Mouse (Mus musculus): ENCODE results near the gene Kif6. TPM values are rescaled to one million over a fixed set of nuclear protein-coding genes. Genes with fewer than 3 reads are reported as not detected.

The Kif6 gene
- polyA plus RNA-seq, 1 experiment, result not detected

DNA sequence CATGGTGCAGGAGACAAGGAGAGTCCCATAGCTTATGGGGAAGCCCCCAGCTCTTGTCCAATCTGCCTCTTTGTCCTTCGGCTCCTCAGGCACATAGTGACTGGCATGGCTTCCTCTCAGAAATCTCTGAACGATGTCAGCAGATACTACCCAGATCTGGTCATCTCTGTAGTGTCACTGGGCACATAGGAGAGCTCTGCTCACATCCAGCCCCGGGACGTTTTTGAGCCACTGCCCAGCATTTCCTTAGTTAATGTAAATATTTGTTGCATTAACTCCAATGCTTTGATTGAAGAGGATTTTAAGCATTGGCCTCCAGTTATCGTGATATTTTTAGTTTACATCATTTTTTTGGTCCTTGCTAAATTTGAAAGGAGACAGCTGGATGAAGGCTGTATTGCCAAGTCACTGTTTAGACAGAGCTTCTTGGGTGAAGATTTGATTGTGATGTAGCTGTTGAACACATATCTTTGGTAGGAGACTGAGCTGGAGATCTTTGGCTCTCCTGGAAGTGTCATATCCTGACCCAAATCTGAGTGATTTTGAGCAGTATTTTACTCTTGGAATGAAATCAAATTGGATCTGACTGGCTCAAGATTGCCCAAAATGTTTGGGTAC, 112.6 kb downstream of the Kif6 start:
- H3K9me3 ChIP-seq, result peaks cover 44% of the 10 kb centered on the region
- TF ChIP-seq FLI1 (IDR thresholded peaks at IDR 0.05; ENCODE audit: low read length) (no peak), GATA1 (IDR thresholded peaks at IDR 0.05; ENCODE audit: borderline replicate concordance, low read length) (no peak)
- no peaks in the 10 kb centered on the region for H3K36me3 ChIP-seq (replicated peaks; ENCODE audit: low read length)
- no peaks in the 10 kb centered on the region for H3K27me3 ChIP-seq (replicated peaks)
- no peak overlapping the region for H3K4me3 ChIP-seq (replicated peaks)
- no peaks in the 10 kb centered on the region for H3K4me1 ChIP-seq

DNA sequence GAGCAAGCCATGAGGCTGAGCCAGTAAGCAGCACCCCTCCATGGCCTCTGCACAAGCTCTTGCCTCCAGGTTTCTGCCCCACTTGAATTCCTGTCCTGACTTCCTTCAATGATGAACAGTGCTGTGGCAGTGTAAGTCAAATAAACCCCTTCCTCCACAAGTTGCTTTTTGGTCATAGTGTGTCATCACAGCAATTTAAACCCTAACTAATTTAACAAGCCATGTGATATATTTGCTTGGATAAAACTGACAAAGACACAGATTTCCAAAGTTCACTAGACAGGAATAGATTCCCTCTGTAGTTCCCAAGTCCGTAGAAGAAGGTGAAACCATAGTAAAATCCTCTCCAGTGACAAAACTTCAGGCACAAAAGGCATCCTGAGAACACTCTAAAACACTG, 114.9 kb downstream of the Kif6 start:
- H3K36me3 ChIP-seq (replicated peaks; ENCODE audit: low read length), result no peaks in the 10 kb centered on the region
- no peaks in the 10 kb centered on the region for H3K4me1 ChIP-seq
- peaks cover 44% of the 10 kb centered on the region for H3K9me3 ChIP-seq
- no peak for TF ChIP-seq FLI1 (IDR thresholded peaks at IDR 0.05; ENCODE audit: low read length)
- no peak for TF ChIP-seq GATA1 (IDR thresholded peaks at IDR 0.05; ENCODE audit: borderline replicate concordance, low read length)
- H3K4me3 ChIP-seq (replicated peaks), result no peak overlapping the region
- no peaks in the 10 kb centered on the region for H3K27me3 ChIP-seq (replicated peaks)

DNA sequence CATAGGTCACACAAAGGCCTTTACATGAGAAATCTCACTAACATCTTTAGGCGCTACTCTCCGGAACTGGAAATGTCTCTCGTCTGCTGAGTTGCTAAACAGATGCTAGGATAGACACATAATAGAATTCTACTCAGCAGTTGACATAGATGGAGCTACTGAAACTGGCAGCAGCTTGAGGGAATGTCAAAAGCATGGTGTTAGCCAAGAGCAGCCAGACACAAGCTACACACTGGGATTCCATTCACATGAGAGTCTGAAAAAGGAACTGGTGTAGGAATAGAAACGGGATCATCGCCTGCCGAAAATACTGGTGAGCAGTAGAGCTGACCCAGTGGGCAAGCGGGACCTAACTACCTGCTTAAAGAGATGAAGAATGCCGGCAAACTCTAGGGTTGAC, 117.8 kb downstream of the Kif6 start:
- H3K4me1 ChIP-seq, result no peaks in the 10 kb centered on the region
- TF ChIP-seq GATA1 (IDR thresholded peaks at IDR 0.05; ENCODE audit: borderline replicate concordance, low read length) (no peak), FLI1 (IDR thresholded peaks at IDR 0.05; ENCODE audit: low read length) (no peak)

DNA sequence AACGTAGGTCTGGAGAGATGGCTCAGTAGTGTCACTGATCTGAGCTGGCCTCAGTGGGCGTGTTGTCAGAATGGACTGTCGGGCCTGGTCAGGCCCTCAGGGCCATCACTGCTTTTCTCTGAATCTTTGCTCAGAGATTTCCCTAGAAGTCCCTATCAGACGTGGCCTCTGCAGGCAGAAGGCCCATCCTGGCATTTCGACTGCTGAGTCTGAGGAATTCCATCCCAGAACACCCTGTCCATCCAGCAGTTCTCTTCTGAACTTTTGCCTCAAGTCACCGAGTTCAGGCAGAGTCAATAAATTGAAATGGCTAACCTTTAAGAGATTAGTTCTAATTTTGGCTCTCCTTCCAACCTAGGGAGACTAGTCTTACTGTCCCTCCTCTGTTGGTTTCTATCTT, 119.1 kb downstream of the Kif6 start:
- Histone ChIP-seq H3K9me3 (peaks cover 48% of the 10 kb centered on the region), H3K4me3 (replicated peaks) (no peak overlapping the region)
- no peak for TF ChIP-seq FLI1 (IDR thresholded peaks at IDR 0.05; ENCODE audit: low read length)
- TF ChIP-seq GATA1 (IDR thresholded peaks at IDR 0.05; ENCODE audit: borderline replicate concordance, low read length), result no peak

More for the DNA sequence above, 117.8 kb downstream of the Kif6 start:
- Histone ChIP-seq H3K9me3 (peaks cover 41% of the 10 kb centered on the region), H3K4me3 (replicated peaks) (no peak overlapping the region), H3K36me3 (replicated peaks; ENCODE audit: low read length) (no peaks in the 10 kb centered on the region), H3K27me3 (replicated peaks) (no peaks in the 10 kb centered on the region)

DNA sequence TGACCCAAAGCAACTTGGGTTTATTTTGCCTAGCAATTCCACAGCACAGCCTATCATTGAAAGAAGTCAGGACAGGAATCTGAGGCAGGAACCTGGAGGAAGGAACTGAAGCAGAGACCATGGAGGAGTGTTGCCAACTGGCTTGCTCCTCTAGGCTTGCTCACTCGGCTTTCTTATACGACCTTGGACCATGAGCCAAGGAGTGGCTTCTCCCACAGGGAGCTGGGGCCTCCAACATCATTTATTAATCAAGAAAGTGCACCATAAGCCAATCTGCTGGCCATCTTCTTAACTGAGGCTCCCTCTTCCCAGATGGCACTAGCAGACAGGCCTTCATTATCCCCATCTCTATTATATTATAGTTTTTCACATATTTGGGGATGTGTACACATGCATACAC, 119.8 kb downstream of the Kif6 start:
- Histone ChIP-seq H3K36me3 (replicated peaks; ENCODE audit: low read length) (no peaks in the 10 kb centered on the region), H3K9me3 (peaks cover 53% of the 10 kb centered on the region), H3K4me1 (no peaks in the 10 kb centered on the region), H3K27me3 (replicated peaks) (no peaks in the 10 kb centered on the region), H3K4me3 (replicated peaks) (no peak overlapping the region)
- no peak for TF ChIP-seq FLI1 (IDR thresholded peaks at IDR 0.05; ENCODE audit: low read length)
- TF ChIP-seq GATA1 (IDR thresholded peaks at IDR 0.05; ENCODE audit: borderline replicate concordance, low read length), result no peak

More for the DNA sequence above, 119.1 kb downstream of the Kif6 start:
- no peaks in the 10 kb centered on the region for H3K36me3 ChIP-seq (replicated peaks; ENCODE audit: low read length)
- no peaks in the 10 kb centered on the region for H3K27me3 ChIP-seq (replicated peaks)
- no peaks in the 10 kb centered on the region for H3K4me1 ChIP-seq

DNA sequence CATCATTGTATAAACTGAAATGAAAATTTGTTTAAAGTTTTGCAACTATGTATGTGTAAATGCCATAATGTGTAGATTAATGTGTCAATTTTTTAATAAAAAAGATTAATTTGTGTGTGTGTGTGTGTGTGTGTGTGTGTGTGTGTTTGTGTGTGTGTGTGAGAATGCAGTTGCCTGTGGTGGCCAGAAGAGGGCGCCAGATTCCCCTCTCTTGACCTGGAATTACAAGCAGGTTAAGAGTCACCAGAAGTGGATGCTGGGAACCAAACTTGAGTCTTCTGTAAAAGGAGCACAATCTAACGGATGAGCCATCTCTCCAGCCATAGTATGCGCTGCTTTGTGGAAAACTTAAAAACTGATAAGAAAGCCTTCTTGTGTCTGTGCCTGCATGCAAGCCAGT, 121.4 kb downstream of the Kif6 start:
- H3K27me3 ChIP-seq (replicated peaks), result no peaks in the 10 kb centered on the region
- TF ChIP-seq FLI1 (IDR thresholded peaks at IDR 0.05; ENCODE audit: low read length) (no peak), GATA1 (IDR thresholded peaks at IDR 0.05; ENCODE audit: borderline replicate concordance, low read length) (no peak)
- H3K4me1 ChIP-seq, result no peaks in the 10 kb centered on the region
- H3K9me3 ChIP-seq, result peaks cover 55% of the 10 kb centered on the region
- H3K36me3 ChIP-seq (replicated peaks; ENCODE audit: low read length), result no peaks in the 10 kb centered on the region
- no peak overlapping the region for H3K4me3 ChIP-seq (replicated peaks)

DNA sequence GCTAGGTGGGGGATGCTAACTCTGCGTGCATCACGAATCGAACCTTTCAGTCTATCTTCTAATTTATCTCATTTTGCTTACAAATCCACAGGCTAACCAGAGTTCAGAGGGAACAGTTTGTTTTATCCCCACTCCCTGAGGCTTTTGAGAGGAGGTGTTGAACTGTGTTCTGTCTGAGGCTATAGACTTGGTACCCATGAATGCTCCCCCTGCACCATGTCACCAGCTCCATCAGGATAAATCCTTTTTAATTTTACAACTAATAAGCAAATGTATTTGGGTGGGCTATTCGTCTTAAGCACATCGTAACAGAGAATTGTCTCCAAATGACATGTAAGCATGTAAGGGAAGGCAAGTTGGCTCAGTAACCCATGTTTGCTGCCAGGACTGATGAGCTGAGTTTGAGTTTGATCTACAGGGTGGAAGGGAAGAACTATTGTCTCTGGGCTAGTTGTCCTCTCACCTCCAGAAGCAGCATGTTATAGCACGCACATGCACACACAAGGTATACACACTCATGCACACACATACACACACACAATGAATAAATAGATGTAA, 122.4 kb downstream of the Kif6 start:
- TF ChIP-seq GATA1 (IDR thresholded peaks at IDR 0.05; ENCODE audit: borderline replicate concordance, low read length), result no peak
- TF ChIP-seq FLI1 (IDR thresholded peaks at IDR 0.05; ENCODE audit: low read length), result no peak
- H3K36me3 ChIP-seq (replicated peaks; ENCODE audit: low read length), result no peaks in the 10 kb centered on the region
- peaks cover 55% of the 10 kb centered on the region for H3K9me3 ChIP-seq

DNA sequence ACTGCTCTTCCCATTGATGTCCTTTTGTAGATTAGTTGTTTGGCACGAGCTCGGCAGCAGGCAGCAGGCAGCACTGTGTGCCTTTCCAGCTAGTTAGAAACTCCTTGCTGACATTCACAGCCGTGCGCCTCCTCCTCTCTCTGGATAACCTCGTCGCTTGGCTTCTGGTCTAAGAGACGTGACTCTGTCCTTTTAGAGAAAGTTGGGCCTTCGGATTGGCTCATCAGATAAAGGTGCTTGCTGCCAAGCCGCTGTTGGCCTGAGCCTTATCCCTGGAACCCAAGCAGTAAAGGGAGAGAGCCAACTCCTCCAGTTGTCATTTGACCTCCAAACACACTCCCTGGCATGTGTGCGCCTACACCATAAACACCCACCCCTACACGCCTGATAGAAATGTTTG, 123.4 kb downstream of the Kif6 start:
- no peaks in the 10 kb centered on the region for H3K27me3 ChIP-seq (replicated peaks)
- TF ChIP-seq FLI1 (IDR thresholded peaks at IDR 0.05; ENCODE audit: low read length) (no peak), GATA1 (IDR thresholded peaks at IDR 0.05; ENCODE audit: borderline replicate concordance, low read length) (no peak)
- H3K9me3 ChIP-seq, result peaks cover 60% of the 10 kb centered on the region
- no peak overlapping the region for H3K4me3 ChIP-seq (replicated peaks)
- no peaks in the 10 kb centered on the region for H3K36me3 ChIP-seq (replicated peaks; ENCODE audit: low read length)
- no peaks in the 10 kb centered on the region for H3K4me1 ChIP-seq

More for the DNA sequence above, 122.4 kb downstream of the Kif6 start:
- Histone ChIP-seq H3K4me3 (replicated peaks) (no peak overlapping the region), H3K4me1 (no peaks in the 10 kb centered on the region), H3K27me3 (replicated peaks) (no peaks in the 10 kb centered on the region)

DNA sequence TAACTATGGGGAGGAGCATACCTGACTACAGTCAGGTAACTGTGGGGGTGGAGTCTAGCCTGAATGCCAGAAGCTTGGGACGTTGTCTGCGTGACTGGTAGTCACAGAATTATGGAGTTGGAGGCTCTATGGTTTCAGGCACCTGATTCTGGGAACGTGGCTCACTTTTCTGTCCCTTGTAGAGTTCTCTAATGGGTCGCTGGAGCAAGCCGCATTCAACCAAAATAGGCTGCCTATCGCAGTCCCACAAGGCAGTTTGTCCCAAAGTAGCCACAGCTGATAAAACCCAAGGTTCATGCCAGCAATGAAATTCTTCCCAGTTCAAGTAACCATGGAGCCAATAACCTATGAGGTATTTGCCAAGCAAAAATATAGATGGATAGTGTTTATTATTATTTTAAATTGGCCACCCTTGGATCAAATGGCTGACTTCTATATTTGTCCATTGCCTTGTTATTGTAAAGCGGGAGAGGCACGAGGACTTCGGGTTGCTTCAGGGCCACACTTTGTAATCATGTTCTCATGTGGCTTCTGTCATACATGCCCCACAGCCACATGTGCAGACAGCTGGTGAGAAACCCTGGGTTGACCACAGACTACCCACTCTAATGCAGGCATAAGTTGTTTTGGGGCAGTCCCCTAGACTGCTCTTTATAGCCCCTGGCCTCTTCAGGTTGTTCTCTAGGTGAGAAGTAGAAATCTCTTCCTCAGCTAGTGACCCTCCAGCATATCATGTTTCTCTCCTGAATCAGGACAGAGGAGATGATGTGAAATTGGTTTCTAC, 125.2 kb downstream of the Kif6 start:
- no peaks in the 10 kb centered on the region for H3K4me1 ChIP-seq
- H3K36me3 ChIP-seq (replicated peaks; ENCODE audit: low read length), result no peaks in the 10 kb centered on the region
- H3K27me3 ChIP-seq (replicated peaks), result no peaks in the 10 kb centered on the region
- no peak for TF ChIP-seq FLI1 (IDR thresholded peaks at IDR 0.05; ENCODE audit: low read length)
- no peak for TF ChIP-seq GATA1 (IDR thresholded peaks at IDR 0.05; ENCODE audit: borderline replicate concordance, low read length)
- no peak overlapping the region for H3K4me3 ChIP-seq (replicated peaks)
- peaks cover 65% of the 10 kb centered on the region for H3K9me3 ChIP-seq

DNA sequence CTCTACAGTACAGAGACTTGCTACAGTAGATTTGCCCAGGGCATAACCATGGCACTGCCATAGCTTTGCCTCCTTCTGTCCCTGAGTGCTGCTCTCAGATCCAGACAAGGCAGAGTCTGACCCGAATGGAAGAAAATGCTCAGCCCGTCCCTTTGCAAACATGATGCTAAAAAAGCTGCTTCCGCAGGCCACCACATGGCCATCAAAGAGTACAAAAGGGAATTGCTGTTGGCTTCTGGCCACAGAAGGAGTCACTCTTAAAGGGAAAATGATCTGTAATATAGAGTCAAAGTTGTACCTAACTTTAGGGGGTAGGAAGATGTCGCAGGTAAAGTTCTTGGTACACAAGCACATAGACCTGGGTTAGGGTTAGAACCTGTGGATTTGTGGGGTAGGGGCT, 126.2 kb downstream of the Kif6 start:
- Histone ChIP-seq H3K9me3 (peaks cover 66% of the 10 kb centered on the region), H3K4me3 (replicated peaks) (no peak overlapping the region), H3K27me3 (replicated peaks) (no peaks in the 10 kb centered on the region), H3K36me3 (replicated peaks; ENCODE audit: low read length) (no peaks in the 10 kb centered on the region), H3K4me1 (no peaks in the 10 kb centered on the region)
- TF ChIP-seq FLI1 (IDR thresholded peaks at IDR 0.05; ENCODE audit: low read length), result no peak
- TF ChIP-seq GATA1 (IDR thresholded peaks at IDR 0.05; ENCODE audit: borderline replicate concordance, low read length), result no peak

All from megakaryocyte, embryonic 14.5 days (primary cell).